Mouse (Mus musculus) forebrain, embryonic 11.5 days (tissue): ENCODE results near the gene Pah. TPM values are rescaled to one million over a fixed set of nuclear protein-coding genes. Genes with fewer than 3 reads are reported as not detected.

Experiments used
- ATAC-seq: fragments of 200-750 bp; cut with Nextera tagmentation; replicated peaks from 2 replicates; pipeline ENCODE4 v1.8.0; 2017; ENCODE audit warnings: moderate TSS enrichment; ENCODE audit not compliant: low FRiP score
- DNase-seq: peaks from one replicate; pipeline ENCODE4 v3.0.0-alpha.2; 2017; ENCODE audit warnings: low spot score
- H3K27ac ChIP-seq: fragments of 300-500 bp; sonication (generic); 2 replicates; pipeline ENCODE4 v1.5.1; 2014; ENCODE audit warnings: low read depth, low read length
- H3K27me3 ChIP-seq: fragments of 300-500 bp; sonication (generic); 2 replicates; pipeline ENCODE4 v1.6.1; 2014; ENCODE audit warnings: mild to moderate bottlenecking, low read length, mixed read lengths; ENCODE audit not compliant: control insufficient read depth, insufficient read depth
- H3K36me3 ChIP-seq: fragments of 300-500 bp; sonication (generic); 2 replicates; pipeline ENCODE4 v1.6.1; 2014; ENCODE audit warnings: mild to moderate bottlenecking, low read length, moderate library complexity, mixed read lengths; ENCODE audit not compliant: control insufficient read depth, insufficient read depth
- H3K4me1 ChIP-seq: fragments of 300-500 bp; sonication (generic); replicated peaks from 2 replicates; pipeline ENCODE4 v1.6.1; 2014; ENCODE audit warnings: low read length, mixed read lengths; ENCODE audit not compliant: control insufficient read depth, insufficient read depth
- H3K4me2 ChIP-seq: fragments of 300-500 bp; sonication (generic); 2 replicates; pipeline ENCODE4 v1.6.1; 2014; ENCODE audit warnings: low read depth, mild to moderate bottlenecking, low read length, moderate library complexity, mixed read lengths; ENCODE audit not compliant: severe bottlenecking
- H3K4me3 ChIP-seq: fragments of 300-500 bp; sonication (generic); 2 replicates; pipeline ENCODE4 v1.5.1; 2014; ENCODE audit warnings: low read depth, low read length
- H3K9ac ChIP-seq: fragments of 300-500 bp; sonication (generic); 2 replicates; pipeline ENCODE4 v1.6.1; 2014; ENCODE audit warnings: low read length
- H3K9me3 ChIP-seq: fragments of 300-500 bp; sonication (generic); 2 replicates; pipeline ENCODE4 v1.6.1; 2016; ENCODE audit warnings: low read length, mixed read lengths; ENCODE audit not compliant: control insufficient read depth
- WGBS: fragments of 180-500 bp; shearing (Covaris S2); extraction: QIAGEN DNeasy Blood & Tissue Kit; methylation state at CpG from one replicate; pipeline ENCODE4 v1.1.7; 2014; 5-methylcytosine and 5-hydroxymethylcytosine counted together
- polyA plus RNA-seq: library from polyadenylated mRNA; unstranded; fragments of >200 nt; fragmentation: Nextera tagmentation; extraction: Ambion mirVana; gene quantifications from 2 replicates; pipeline ENCODE4 v1.2.1, GENCODE M21; 2014

Pah gene
- polyA plus RNA-seq = not detected in 2 replicates

DNA sequence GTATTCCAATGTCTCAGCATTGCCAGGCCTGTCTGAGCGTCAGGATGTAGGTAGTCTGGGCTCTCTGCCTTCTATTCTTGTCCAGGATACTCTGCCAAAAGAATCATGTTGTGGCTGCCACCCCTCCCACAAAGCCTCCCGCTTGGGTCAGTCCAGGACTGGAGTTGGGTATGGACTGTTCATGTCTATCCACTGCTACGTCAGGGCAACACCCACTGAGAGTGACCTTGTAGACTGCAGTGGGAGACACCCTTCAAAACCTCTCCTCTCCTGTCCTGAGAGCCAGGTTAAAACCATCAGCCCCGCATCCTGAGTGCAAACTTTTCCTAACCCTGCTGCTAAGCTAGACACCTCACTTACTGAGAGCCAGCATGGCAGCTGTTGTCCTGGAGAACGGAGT lies at the start of gene Pah:
Pah (plus strand) TSS at position 150 of the 400 bp plus-strand sequence.
- Histone ChIP-seq H3K9ac (no peak within 1 kb of the TSS), H3K4me2 (no peak within 1 kb of the TSS), H3K36me3 (no peaks in the 10 kb centered on the region), H3K9me3 (no peaks in the 10 kb centered on the region), H3K27me3 (no peaks in the 10 kb centered on the region), H3K4me3 (no peak within 1 kb of the TSS), H3K4me1 (no peaks in the 10 kb centered on the region), H3K27ac (no peak within 1 kb of the TSS)
- 90% methylated on average over 5 of the region's 5 CpGs for WGBS
- DNase-seq (no peak), ATAC-seq (no peak)

DNA sequence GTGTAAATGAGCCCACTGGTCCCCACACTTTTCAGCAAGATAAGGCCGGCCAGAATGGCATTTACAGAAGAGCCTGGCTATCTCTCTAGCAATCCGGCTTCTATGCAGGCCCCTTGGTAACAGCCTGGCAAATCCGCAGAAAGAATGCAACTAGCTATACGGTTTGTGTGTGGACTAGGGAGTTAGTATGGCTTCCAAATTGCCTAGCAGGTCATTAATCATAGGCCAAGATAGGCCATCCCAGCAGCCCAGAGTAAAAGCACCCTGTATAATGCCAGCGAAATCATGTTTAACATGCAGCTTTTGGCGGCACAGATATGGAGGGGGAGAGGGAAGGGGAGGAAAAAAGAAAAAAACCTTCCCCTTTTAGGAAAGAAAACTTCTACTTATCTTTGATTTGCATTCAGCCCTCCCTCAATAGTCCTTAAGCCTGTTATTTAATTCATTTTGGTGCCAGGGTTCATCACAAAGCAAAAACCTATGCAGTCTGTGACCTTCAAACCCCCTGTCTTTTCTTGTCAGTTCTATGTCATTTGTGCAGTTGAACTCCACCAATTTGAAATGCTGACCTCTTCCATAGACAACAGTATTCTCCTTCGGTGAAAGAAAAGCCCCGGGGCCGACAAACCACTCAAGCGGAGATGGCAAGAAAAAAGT lies 48.0 kb upstream of the Pah start:
- H3K9me3 ChIP-seq = no peaks in the 10 kb centered on the region
- no peak overlapping the region for H3K4me2 ChIP-seq
- ATAC-seq (no peak; the same call in 1 of the 2 replicates), DNase-seq (no peak)
- H3K9ac ChIP-seq = no peak overlapping the region
- H3K36me3 ChIP-seq = no peaks in the 10 kb centered on the region
- H3K4me3 ChIP-seq = no peak overlapping the region
- 53% methylated on average over 10 of the region's 10 CpGs for WGBS
- H3K27me3 ChIP-seq = no peaks in the 10 kb centered on the region
- H3K4me1 ChIP-seq = no peaks in the 10 kb centered on the region
- H3K27ac ChIP-seq = no peak overlapping the region

DNA sequence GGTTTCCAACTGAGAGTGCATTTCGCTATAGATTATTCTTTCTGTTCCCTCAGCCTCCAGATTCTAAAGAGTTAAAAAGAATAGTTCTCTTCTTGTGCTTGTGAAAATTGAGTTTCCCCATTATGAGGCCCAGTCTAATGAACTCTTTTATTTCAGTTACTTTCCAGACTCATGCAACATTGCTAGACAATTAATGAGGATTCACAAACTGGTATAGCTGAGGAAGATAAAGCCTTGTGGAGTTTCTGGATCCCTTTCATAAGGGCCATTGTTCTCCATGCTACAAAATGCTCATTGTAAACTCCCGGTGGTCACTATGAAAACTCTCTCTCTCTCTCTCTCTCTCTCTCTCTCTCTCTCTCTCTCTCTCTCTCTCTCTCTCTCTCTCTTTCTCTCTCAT lies 46.6 kb upstream of the Pah start:
- Histone ChIP-seq H3K9me3 (no peaks in the 10 kb centered on the region), H3K4me1 (no peaks in the 10 kb centered on the region), H3K36me3 (no peaks in the 10 kb centered on the region), H3K4me2 (no peak overlapping the region), H3K27ac (no peak overlapping the region), H3K27me3 (no peaks in the 10 kb centered on the region), H3K4me3 (no peak overlapping the region), H3K9ac (no peak overlapping the region)
- WGBS = 42% methylated on average over 2 of the region's 2 CpGs
- DNase-seq = no peak
- no peak for ATAC-seq

DNA sequence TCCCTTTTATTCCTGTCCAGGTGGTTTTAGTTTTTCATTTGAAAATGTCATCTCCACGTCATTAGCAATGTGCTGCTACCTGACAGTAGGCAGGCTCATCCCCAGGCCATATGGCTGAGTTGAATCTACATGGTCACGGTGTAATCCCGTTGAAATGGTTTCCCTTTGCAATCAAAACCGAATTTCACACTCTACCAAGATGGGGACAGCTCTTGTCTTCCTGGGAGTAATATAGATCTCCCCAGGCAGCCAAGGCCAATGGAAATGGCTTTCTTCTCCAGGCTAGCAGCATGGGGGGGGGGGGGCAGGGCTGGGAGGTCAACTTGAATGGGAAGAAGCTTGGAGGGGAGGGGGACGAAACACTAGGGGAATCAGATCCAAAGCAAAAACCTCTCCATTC lies 43.7 kb upstream of the Pah start:
- Histone ChIP-seq H3K4me3 (no peak overlapping the region), H3K4me1 (no peaks in the 10 kb centered on the region), H3K27me3 (no peaks in the 10 kb centered on the region), H3K4me2 (no peak overlapping the region), H3K9me3 (no peaks in the 10 kb centered on the region), H3K36me3 (no peaks in the 10 kb centered on the region), H3K9ac (no peak overlapping the region), H3K27ac (no peak overlapping the region)
- DNase-seq (no peak), ATAC-seq (no peak)
- WGBS = 73% methylated on average over 5 of the region's 5 CpGs

DNA sequence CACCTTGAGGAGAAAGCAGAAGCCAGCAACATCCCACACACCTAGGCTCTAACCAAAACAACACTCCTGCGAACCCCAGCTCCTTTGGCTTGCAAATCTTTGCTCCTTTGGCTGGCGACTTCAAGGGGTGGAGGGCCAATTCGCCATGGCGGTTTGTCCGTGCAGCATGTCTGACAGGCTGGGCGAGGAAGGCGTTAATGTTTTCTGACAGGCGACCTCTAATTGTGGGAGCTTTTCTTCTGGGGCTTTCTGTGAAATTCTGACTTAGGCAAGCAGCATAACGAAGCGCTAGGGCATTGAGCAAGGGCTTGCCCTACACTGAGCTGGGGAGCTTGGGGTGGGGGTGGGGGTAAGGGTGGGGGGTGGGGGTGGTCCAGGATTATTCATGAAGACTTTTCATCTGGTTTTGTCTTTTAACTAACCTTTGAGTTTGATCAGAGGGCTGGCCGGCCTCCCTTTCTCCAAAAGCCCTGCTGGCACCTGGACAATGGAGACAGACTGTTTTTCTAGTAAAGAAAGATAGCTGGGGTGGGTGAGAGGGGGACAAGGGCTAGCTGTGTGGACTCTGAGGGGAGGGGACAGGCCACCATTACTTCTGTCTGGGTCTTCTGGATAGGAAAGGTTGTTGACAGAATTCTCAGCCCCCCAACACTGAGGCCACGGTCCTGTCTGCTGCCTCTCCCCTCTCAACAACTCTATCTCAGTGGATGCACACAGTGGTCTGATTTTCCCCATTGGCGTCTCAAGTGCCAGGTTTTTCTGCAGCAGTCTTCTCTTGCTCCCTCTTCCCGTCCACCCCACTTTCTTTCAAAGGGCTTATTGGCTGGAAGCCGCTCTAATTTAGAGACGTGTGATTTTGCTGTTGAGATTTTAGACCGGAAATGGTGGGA lies 36.5 kb upstream of the Pah start:
- 2% methylated on average over 17 of the region's 17 CpGs for WGBS
- peaks cover 23% of the 10 kb centered on the region; the same call in 1 of the 2 replicates for H3K4me1 ChIP-seq
- H3K36me3 ChIP-seq = no peaks in the 10 kb centered on the region
- no peaks in the 10 kb centered on the region for H3K9me3 ChIP-seq
- peaks cover 8% of the 10 kb centered on the region; the same call in 1 of the 2 replicates for H3K27me3 ChIP-seq
- peak overlapping the region; percentile 31; the same call in 1 of the 2 replicates for H3K27ac ChIP-seq
- ATAC-seq (no peak), DNase-seq (no peak)
- peak overlapping the region; percentile 27; the same call in 1 of the 2 replicates for H3K4me3 ChIP-seq
- H3K4me2 ChIP-seq = peak overlapping the region; percentile 77
- peak overlapping the region; percentile 44 for H3K9ac ChIP-seq

DNA sequence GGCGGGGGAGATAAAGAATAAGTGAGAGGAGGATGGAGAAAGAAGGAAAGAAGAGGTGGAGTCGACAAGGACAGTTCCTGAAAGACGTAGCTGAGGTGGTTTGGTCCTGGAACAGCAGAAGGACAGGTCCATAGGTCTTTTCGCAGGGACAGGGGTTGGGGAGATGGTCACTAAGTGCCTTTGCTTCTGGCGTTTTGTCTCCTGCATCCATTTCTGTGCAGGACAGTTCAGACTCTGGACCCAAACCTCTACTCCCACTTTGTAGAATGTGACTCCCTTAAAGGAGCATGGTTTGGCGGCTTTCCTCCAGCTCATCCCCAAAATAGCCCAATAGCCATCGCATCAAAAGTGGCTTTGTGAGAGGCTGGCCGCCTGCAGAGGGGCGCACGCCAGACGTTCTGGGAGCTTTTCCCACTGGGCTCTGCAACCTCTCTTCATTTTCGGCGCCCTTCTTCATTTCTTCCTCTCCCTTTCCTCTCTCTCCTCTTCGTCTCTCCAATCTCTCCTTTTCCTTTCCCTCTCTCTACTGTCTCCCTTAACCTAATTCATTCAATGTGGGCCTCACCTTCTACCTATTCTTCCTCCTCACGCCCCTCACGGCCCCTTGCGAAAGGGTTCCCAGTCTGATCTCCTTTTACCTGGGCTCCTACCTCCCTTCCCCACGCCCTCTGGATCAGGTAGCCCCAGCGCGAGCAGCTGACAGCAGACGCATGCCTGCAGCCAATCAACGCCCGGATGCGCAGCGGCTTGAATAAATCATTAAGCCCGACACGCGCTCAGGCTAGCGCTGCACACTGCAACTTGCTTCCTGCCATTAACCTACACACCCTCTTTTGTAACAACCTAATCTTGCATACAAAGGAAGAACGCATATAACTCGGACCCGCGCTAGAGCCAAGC lies 35.6 kb upstream of the Pah start:
- Histone ChIP-seq H3K27ac (peak overlapping the region; percentile 31; the same call in 1 of the 2 replicates), H3K36me3 (no peaks in the 10 kb centered on the region), H3K27me3 (peaks cover 8% of the 10 kb centered on the region; the same call in 1 of the 2 replicates), H3K9ac (peak overlapping the region; percentile 44), H3K4me2 (peak overlapping the region; percentile 77), H3K9me3 (no peaks in the 10 kb centered on the region), H3K4me1 (peaks cover 23% of the 10 kb centered on the region; the same call in 1 of the 2 replicates), H3K4me3 (peak overlapping the region; percentile 27)
- ATAC-seq (no peak), DNase-seq (peak; percentile 75)
- WGBS = under 1% methylated on average over 33 of the region's 33 CpGs

DNA sequence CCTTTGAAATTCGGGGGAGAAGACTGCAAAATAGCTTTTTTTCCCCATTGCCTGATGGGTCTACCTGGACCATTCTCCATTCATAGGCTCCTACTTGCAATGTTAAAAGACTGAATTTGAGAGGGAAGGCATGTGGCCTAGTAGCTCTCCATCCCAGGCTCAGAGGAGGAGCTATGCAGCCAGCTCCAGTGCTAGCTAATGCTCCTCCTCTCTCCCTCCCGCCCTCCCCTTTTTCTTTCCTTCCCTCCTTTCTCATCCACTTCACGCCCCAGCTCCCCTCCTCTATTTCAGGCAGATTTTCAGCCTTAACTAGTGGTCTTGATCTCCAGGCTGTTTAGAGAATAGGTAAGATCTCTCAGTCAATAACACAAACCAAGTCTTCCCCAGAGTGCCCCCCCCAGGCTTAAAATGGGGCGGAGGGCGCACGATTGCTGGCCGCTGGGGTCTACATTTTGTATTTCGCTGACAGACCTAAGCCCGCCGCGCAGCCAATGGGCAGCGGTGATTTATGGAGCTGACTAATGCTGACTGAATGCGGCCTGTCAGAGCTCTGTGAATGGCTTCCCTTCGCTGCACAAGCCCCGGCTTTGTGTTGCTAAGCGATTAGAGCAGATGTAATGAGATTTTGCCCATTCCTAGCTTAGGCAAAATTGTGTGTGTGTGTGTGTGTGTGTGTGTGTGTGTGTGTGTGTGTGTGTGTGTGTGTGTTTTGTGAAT lies 33.0 kb upstream of the Pah start:
- peak overlapping the region; percentile 30; the same call in 1 of the 2 replicates for H3K9ac ChIP-seq
- H3K4me1 ChIP-seq = peaks cover 28% of the 10 kb centered on the region; the same call in 1 of the 2 replicates
- H3K27ac ChIP-seq = peak overlapping the region; percentile 86
- WGBS = under 1% methylated on average over 16 of the region's 16 CpGs
- no peaks in the 10 kb centered on the region for H3K9me3 ChIP-seq
- ATAC-seq = peak; percentile 82
- H3K27me3 ChIP-seq = peaks cover 8% of the 10 kb centered on the region; the same call in 1 of the 2 replicates
- peak overlapping the region; percentile 14 for H3K4me3 ChIP-seq
- no peaks in the 10 kb centered on the region for H3K36me3 ChIP-seq
- DNase-seq = peak; percentile 90
- peak overlapping the region; percentile 41 for H3K4me2 ChIP-seq
